Mouse (Mus musculus) C2C12 (cell line): Measurements from ENCODE around the gene Fkbp10.

Experiments used
- CTCF ChIP-seq: IDR thresholded peaks from one replicate; pipeline ENCODE4 v1.5.1; 2011; ENCODE audit not compliant: control insufficient read depth, insufficient read depth, insufficient read length
- MAX ChIP-seq: IDR thresholded peaks from one replicate; pipeline ENCODE4 v1.6.1; 2011; ENCODE audit warnings: mild to moderate bottlenecking, control low read depth
- MYOD1 ChIP-seq: IDR thresholded peaks from one replicate; pipeline ENCODE4 v1.6.1; 2011; ENCODE audit warnings: low read depth; ENCODE audit not compliant: control insufficient read depth, insufficient read length
- MYOG ChIP-seq: IDR thresholded peaks from one replicate; pipeline ENCODE4 v1.6.1; 2011; ENCODE audit not compliant: control insufficient read depth, insufficient read length; ENCODE audit errors: extremely low read depth
- USF1 ChIP-seq: IDR thresholded peaks from one replicate; pipeline ENCODE4 v1.6.1; 2011; ENCODE audit warnings: low read depth, mild to moderate bottlenecking, control low read depth, moderate library complexity

GRCm38 (mm10) chr11:100426820-100427219 lies 11.3 kb downstream of the Fkbp10 start:
- TF ChIP-seq CTCF, result no peak
- TF ChIP-seq MYOD1, result no peak
- no peak for TF ChIP-seq USF1
- no peak for TF ChIP-seq MAX
- TF ChIP-seq MYOG, result no peak
